Mouse (Mus musculus) limb, embryonic 14.5 days (tissue): ENCODE data around the gene Phf21b. TPM values are rescaled to one million over a fixed set of nuclear protein-coding genes. Genes with fewer than 3 reads are reported as not detected.
A peak's percentile ranks its signal among the peaks of the same experiment; 100 is the strongest.

Experiments
- ATAC-seq: fragments of 200-750 bp; cut with Nextera tagmentation; 2 replicates; pipeline ENCODE4 v1.8.0; 2017; ENCODE audit warnings: low read depth, moderate number of reproducible peaks, moderate TSS enrichment; ENCODE audit not compliant: low FRiP score
- DNase-seq: peaks from one replicate; pipeline ENCODE4 v3.0.0-alpha.2; 2015; ENCODE audit warnings: low spot score
- H3K27ac ChIP-seq: fragments of 300-500 bp; sonication (generic); replicated peaks from 2 replicates; pipeline ENCODE4 v1.5.1; 2014; ENCODE audit warnings: low read depth, mild to moderate bottlenecking, low read length, moderate library complexity, mixed read lengths
- H3K27me3 ChIP-seq: fragments of 300-500 bp; sonication (generic); 2 replicates; pipeline ENCODE4 v1.6.1; 2014; ENCODE audit warnings: low read length, mixed read lengths; ENCODE audit not compliant: control insufficient read depth, insufficient read depth
- H3K36me3 ChIP-seq: fragments of 300-500 bp; sonication (generic); 2 replicates; pipeline ENCODE4 v1.6.1; 2014; ENCODE audit warnings: mild to moderate bottlenecking, low read length, moderate library complexity, mixed read lengths; ENCODE audit not compliant: control insufficient read depth, insufficient read depth
- H3K4me1 ChIP-seq: fragments of 300-500 bp; sonication (generic); 2 replicates; pipeline ENCODE4 v1.6.1; 2014; ENCODE audit warnings: antibody characterized with exemption, low read length, mixed read lengths; ENCODE audit not compliant: control insufficient read depth, insufficient read depth
- H3K4me2 ChIP-seq: fragments of 300-500 bp; sonication (generic); replicated peaks from 2 replicates; pipeline ENCODE4 v1.6.1; 2014; ENCODE audit warnings: low read depth, mild to moderate bottlenecking, low read length, moderate library complexity; ENCODE audit not compliant: severe bottlenecking
- H3K4me3 ChIP-seq: fragments of 300-500 bp; sonication (generic); replicated peaks from 2 replicates; pipeline ENCODE4 v1.5.1; 2014; ENCODE audit warnings: low read length
- H3K9ac ChIP-seq: fragments of 300-500 bp; sonication (generic); 2 replicates; pipeline ENCODE4 v1.6.1; 2014; ENCODE audit warnings: mild to moderate bottlenecking, low read depth, low read length, moderate library complexity; ENCODE audit not compliant: severe bottlenecking
- H3K9me3 ChIP-seq: fragments of 300-500 bp; sonication (generic); 2 replicates; pipeline ENCODE4 v1.6.1; 2016; ENCODE audit warnings: low read length; ENCODE audit not compliant: control insufficient read depth
- POLR2A ChIP-seq: fragments of 200-500 bp; IDR thresholded peaks from 2 replicates; pipeline ENCODE4 v1.8.0; 2012; ENCODE audit warnings: inconsistent platforms, mild to moderate bottlenecking, moderate library complexity, borderline replicate concordance; ENCODE audit not compliant: insufficient read depth, insufficient read length; ENCODE audit errors: extremely low read depth
- WGBS: fragments of 180-500 bp; shearing (Covaris S2); extraction: QIAGEN DNeasy Blood & Tissue Kit; methylation state at CpG from one replicate; pipeline ENCODE4 v1.1.7; 2014; 5-methylcytosine and 5-hydroxymethylcytosine counted together
- polyA plus RNA-seq, 2 experiments: library from polyadenylated mRNA; depleted of rRNA in 1 of 2; stranded (reverse) in 1 of 2; unstranded in 1 of 2; fragments of >200 nt; fragmentation: Nextera tagmentation in 1 of 2; extraction: Ambion mirVana in 1 of 2; gene quantifications; 2 replicates each; pipeline versions ENCODE4 v1.2.1 to v1.2.3; 2012 to 2014

Phf21b gene
- polyA plus RNA-seq, 2 experiments, result 0.43 to 6.9 TPM

- Histone ChIP-seq H3K4me3 (no peak overlapping the region), H3K27ac (no peak overlapping the region), H3K9me3 (no peaks in the 10 kb centered on the region), H3K36me3 (no peaks in the 10 kb centered on the region), H3K9ac (no peak overlapping the region), H3K4me1 (no peaks in the 10 kb centered on the region), H3K27me3 (no peaks in the 10 kb centered on the region), H3K4me2 (no peak overlapping the region)
- ATAC-seq (no peak), DNase-seq (no peak)
- 86% methylated on average over 11 of the region's 11 CpGs for WGBS
- no peak for TF ChIP-seq POLR2A
Measured at GRCm38 (mm10) chr15:84873079-84873478, 17.2 kb upstream of the Phf21b start.

- ATAC-seq (no peak), DNase-seq (no peak)
- Histone ChIP-seq H3K9me3 (no peaks in the 10 kb centered on the region), H3K9ac (no peak overlapping the region), H3K4me3 (no peak overlapping the region), H3K4me2 (no peak overlapping the region), H3K4me1 (no peaks in the 10 kb centered on the region), H3K27me3 (no peaks in the 10 kb centered on the region), H3K27ac (no peak overlapping the region), H3K36me3 (no peaks in the 10 kb centered on the region)
- no peak for TF ChIP-seq POLR2A
- WGBS, result 70% methylated on average over 3 of the region's 3 CpGs
Measured at GRCm38 (mm10) chr15:84871802-84872201, 16.0 kb upstream of the Phf21b start.

- no peak overlapping the region for H3K4me2 ChIP-seq
- H3K27me3 ChIP-seq, result no peaks in the 10 kb centered on the region
- no peak overlapping the region for H3K27ac ChIP-seq
- no peak overlapping the region for H3K9ac ChIP-seq
- H3K9me3 ChIP-seq, result no peaks in the 10 kb centered on the region
- 91% methylated on average over 8 of the region's 8 CpGs for WGBS
- H3K36me3 ChIP-seq, result no peaks in the 10 kb centered on the region
- ATAC-seq (no peak), DNase-seq (no peak)
- TF ChIP-seq POLR2A, result no peak
- no peaks in the 10 kb centered on the region for H3K4me1 ChIP-seq
- no peak overlapping the region for H3K4me3 ChIP-seq
Measured at GRCm38 (mm10) chr15:84861911-84862310, 6.1 kb upstream of the Phf21b start.

- no peaks in the 10 kb centered on the region for H3K9me3 ChIP-seq
- H3K27me3 ChIP-seq, result peaks cover 5% of the 10 kb centered on the region
- TF ChIP-seq POLR2A, result no peak
- ATAC-seq (no peak), DNase-seq (no peak)
- 87% methylated on average over 2 of the region's 2 CpGs for WGBS
- H3K4me2 ChIP-seq, result no peak overlapping the region
- H3K4me3 ChIP-seq, result no peak overlapping the region
- H3K9ac ChIP-seq, result no peak overlapping the region
- no peak overlapping the region for H3K27ac ChIP-seq
- peaks cover 18% of the 10 kb centered on the region for H3K4me1 ChIP-seq
- H3K36me3 ChIP-seq, result no peaks in the 10 kb centered on the region
Measured at GRCm38 (mm10) chr15:84857623-84858022, 1.8 kb upstream of the Phf21b start.

GRCm38 (mm10) chr15:84854921-84855901 is 638 bp downstream of the Phf21b start:
- Histone ChIP-seq H3K36me3 (no peaks in the 10 kb centered on the region), H3K27me3 (peaks cover 5% of the 10 kb centered on the region), H3K9me3 (no peaks in the 10 kb centered on the region), H3K4me2 (peak overlapping the region; percentile 99), H3K4me3 (peak overlapping the region; percentile 69), H3K9ac (peak overlapping the region; percentile 72), H3K4me1 (peaks cover 27% of the 10 kb centered on the region), H3K27ac (peak overlapping the region; percentile 84; the same call in 1 of the 2 replicates)
- DNase-seq, result no peak
- 2% methylated on average over 82 of the region's 88 CpGs for WGBS
- TF ChIP-seq POLR2A, result no peak
- ATAC-seq, result peak; percentile 14; the same call in 1 of the 2 replicates
